Mouse (Mus musculus): ENCODE measurements around the gene Slc4a1. TPM values are rescaled to one million over a fixed set of nuclear protein-coding genes. Genes with fewer than 3 reads are reported as not detected.

Slc4a1 gene
- polyA plus RNA-seq, 1 experiment from 2014 or later = 1.9 TPM

Small RNA genes lying within 50 kb of the gene (microRNA-seq; reads per million reads assigned to microRNA genes)
- not detected for gene Mir6930

Other genes starting within 250 kb of the Slc4a1 start
- 0.10 and 0.14 TPM in 2 replicates for gene Nags, start 220.7 kb downstream of the Slc4a1 start, polyA plus RNA-seq (2015; fragmentation: Nextera tagmentation; extraction: Ambion mirVana)
- 37.4 and 41.6 TPM in 2 replicates for gene Tmem101, start 209.8 kb downstream of the Slc4a1 start, polyA plus RNA-seq (2015; fragmentation: Nextera tagmentation; extraction: Ambion mirVana)
- gene Lsm12, start 180.9 kb downstream of the Slc4a1 start, polyA plus RNA-seq (2015; fragmentation: Nextera tagmentation; extraction: Ambion mirVana) = 114 and 118 TPM in 2 replicates
- gene G6pc3, start 176.6 kb downstream of the Slc4a1 start, polyA plus RNA-seq (2015; fragmentation: Nextera tagmentation; extraction: Ambion mirVana) = 21.5 and 23.7 TPM in 2 replicates
- gene Hdac5, start 136.0 kb downstream of the Slc4a1 start, polyA plus RNA-seq (2015; fragmentation: Nextera tagmentation; extraction: Ambion mirVana) = 127 and 129 TPM in 2 replicates
- 5.6 and 7.0 TPM in 2 replicates for gene BC030867, start 117.3 kb downstream of the Slc4a1 start, polyA plus RNA-seq (2015; fragmentation: Nextera tagmentation; extraction: Ambion mirVana)
- gene Asb16, start 97.5 kb downstream of the Slc4a1 start, polyA plus RNA-seq (2015; fragmentation: Nextera tagmentation; extraction: Ambion mirVana) = not detected in 2 replicates
- gene Tmub2, start 81.3 kb downstream of the Slc4a1 start, polyA plus RNA-seq (2015; fragmentation: Nextera tagmentation; extraction: Ambion mirVana) = 73.1 and 73.4 TPM in 2 replicates
- gene Atxn7l3, start 69.6 kb downstream of the Slc4a1 start, polyA plus RNA-seq (2015; fragmentation: Nextera tagmentation; extraction: Ambion mirVana) = 27.6 and 29.5 TPM in 2 replicates
- 105 and 107 TPM in 2 replicates for gene Ubtf, start 46.5 kb downstream of the Slc4a1 start, polyA plus RNA-seq (2015; fragmentation: Nextera tagmentation; extraction: Ambion mirVana)
- gene Rundc3a, start 27.2 kb upstream of the Slc4a1 start, polyA plus RNA-seq (2015; fragmentation: Nextera tagmentation; extraction: Ambion mirVana) = 149 and 150 TPM in 2 replicates
- gene Slc25a39, start 41.7 kb upstream of the Slc4a1 start, polyA plus RNA-seq (2015; fragmentation: Nextera tagmentation; extraction: Ambion mirVana) = 144 TPM in 2 replicates
- gene Grn, start 64.1 kb upstream of the Slc4a1 start, polyA plus RNA-seq (2015; fragmentation: Nextera tagmentation; extraction: Ambion mirVana) = 61.8 and 62.0 TPM in 2 replicates
- 22.5 and 24.3 TPM in 2 replicates for gene Fam171a2, start 81.5 kb upstream of the Slc4a1 start, polyA plus RNA-seq (2015; fragmentation: Nextera tagmentation; extraction: Ambion mirVana)
- gene Itga2b, start 103.9 kb upstream of the Slc4a1 start, polyA plus RNA-seq (2015; fragmentation: Nextera tagmentation; extraction: Ambion mirVana) = 4.0 and 4.7 TPM in 2 replicates
- gene Gpatch8, start 190.2 kb upstream of the Slc4a1 start, polyA plus RNA-seq (2015; fragmentation: Nextera tagmentation; extraction: Ambion mirVana) = 77.6 and 80.8 TPM in 2 replicates
- gene Gm11627, start 213.3 kb upstream of the Slc4a1 start, polyA plus RNA-seq (2015; fragmentation: Nextera tagmentation; extraction: Ambion mirVana) = 8.2 and 10.1 TPM in 2 replicates
- gene Fzd2, start 238.2 kb upstream of the Slc4a1 start, polyA plus RNA-seq (2015; fragmentation: Nextera tagmentation; extraction: Ambion mirVana) = 18.4 and 20.3 TPM in 2 replicates